Mouse (Mus musculus): ENCODE measurements around the gene Bclaf3. TPM values are rescaled to one million over a fixed set of nuclear protein-coding genes. Genes with fewer than 3 reads are reported as not detected.

Gene Bclaf3
- polyA plus RNA-seq, 1 experiment from 2014 or later = 23.0 TPM

DNA sequence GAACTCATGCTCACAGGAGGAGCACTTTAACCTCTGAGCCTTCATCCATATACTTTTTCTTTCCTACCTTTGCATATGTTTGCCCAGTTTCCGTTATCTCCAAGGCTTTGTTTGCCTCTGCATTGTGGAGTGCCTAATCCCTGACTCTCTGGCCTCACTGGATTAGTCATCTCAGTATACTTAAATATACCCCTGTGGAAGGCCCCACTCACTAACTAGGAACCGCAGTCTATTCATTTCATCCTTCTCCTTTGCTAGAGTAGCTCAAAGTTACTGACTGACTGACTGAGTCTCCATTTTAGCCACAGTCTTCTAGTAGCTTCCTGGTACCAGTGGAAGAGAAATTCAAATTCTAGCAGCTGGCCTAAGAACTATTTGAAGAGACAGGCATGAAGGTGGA is 78.3 kb downstream of the Bclaf3 start:
- H3K9ac ChIP-seq = no peak overlapping the region
- no peak overlapping the region for H3K4me2 ChIP-seq (replicated peaks)
- no peaks in the 10 kb centered on the region for H3K9me3 ChIP-seq (ENCODE audit: control insufficient read depth, low read length)
- H3K36me3 ChIP-seq (replicated peaks; ENCODE audit: control insufficient read depth, insufficient read depth) = no peaks in the 10 kb centered on the region
- no peak overlapping the region for H3K27ac ChIP-seq
- ATAC-seq (ENCODE audit: low FRiP score) (no peak), DNase-seq (ENCODE audit: low spot score) (no peak)
- WGBS = 81% methylated on average over 2 of the region's 2 CpGs
- H3K4me3 ChIP-seq (replicated peaks; ENCODE audit: low read length) = no peak overlapping the region
- H3K4me1 ChIP-seq (replicated peaks; ENCODE audit: control insufficient read depth, insufficient read depth, low read length) = no peaks in the 10 kb centered on the region
- no peaks in the 10 kb centered on the region for H3K27me3 ChIP-seq (ENCODE audit: control insufficient read depth, insufficient read depth, low read length)

DNA sequence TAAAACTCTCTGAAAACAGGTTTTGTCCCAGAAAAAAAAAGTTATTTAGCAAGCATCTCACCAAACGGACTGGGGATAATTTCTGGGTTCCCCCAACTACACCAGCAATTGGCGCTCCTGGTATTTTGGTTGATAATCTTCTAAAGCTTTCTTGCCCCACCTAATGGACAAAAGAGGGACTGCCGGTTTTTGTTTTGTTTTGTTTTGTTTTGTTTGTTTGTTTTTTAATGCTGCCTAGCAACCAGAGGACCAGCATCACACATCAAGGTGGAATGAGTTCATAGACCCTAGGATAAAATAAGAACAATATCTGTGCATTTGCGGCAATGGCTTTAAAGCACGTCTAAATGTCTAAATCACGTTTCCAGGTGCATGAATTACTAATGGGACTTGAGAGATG is 80.4 kb downstream of the Bclaf3 start:
- no peaks in the 10 kb centered on the region for H3K9me3 ChIP-seq (ENCODE audit: control insufficient read depth, low read length)
- no peaks in the 10 kb centered on the region for H3K36me3 ChIP-seq (replicated peaks; ENCODE audit: control insufficient read depth, insufficient read depth)
- ATAC-seq (ENCODE audit: low FRiP score) (no peak), DNase-seq (ENCODE audit: low spot score) (peak; percentile 52)
- no peak overlapping the region for H3K4me2 ChIP-seq (replicated peaks)
- H3K9ac ChIP-seq = no peak overlapping the region
- H3K4me1 ChIP-seq (replicated peaks; ENCODE audit: control insufficient read depth, insufficient read depth, low read length) = no peaks in the 10 kb centered on the region
- no peak overlapping the region for H3K27ac ChIP-seq
- H3K27me3 ChIP-seq (ENCODE audit: control insufficient read depth, insufficient read depth, low read length) = no peaks in the 10 kb centered on the region
- 45% methylated on average over 6 of the region's 6 CpGs for WGBS
- no peak overlapping the region for H3K4me3 ChIP-seq (replicated peaks; ENCODE audit: low read length)

DNA sequence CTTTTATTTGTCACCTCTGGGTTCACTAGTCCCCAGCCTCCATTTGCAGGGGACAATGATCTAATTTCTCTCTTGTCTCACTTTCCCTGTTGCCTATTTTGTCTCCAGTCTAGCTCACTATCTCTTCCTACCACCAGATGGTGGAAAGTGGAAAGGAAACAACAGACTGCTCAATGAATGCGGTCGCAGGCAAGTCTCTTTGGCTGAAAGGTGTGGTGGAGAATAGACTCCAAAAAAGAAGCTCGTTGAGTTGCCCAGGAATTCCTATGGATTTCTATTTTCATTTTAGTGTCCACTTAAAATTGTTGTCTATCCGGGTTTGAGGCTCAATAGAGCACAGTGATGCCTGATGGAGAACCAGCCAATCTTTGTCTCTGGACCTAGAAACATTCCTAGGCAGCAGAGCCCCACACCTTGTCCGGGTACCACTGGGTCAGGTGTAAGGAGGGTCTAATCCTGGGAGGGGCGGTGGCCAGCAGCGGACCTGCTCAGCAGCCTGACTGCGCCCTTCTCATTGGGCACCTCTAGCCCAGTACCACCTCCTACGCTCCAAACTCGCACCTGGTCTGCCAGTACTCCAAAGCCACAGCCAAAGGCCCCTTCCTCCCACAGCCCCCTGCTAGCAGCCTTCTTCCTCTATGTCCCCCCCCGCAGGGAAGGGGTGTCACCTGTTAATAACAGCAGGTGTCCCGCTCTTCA is 99.9 kb downstream of the Bclaf3 start:
- peak; percentile 69 for ATAC-seq (ENCODE audit: low FRiP score)
- peak overlapping the region; percentile 75; the same call in 1 of the 2 replicates for H3K27ac ChIP-seq
- peak overlapping the region; percentile 65 for H3K4me3 ChIP-seq (replicated peaks; ENCODE audit: low read length)
- H3K9me3 ChIP-seq (ENCODE audit: control insufficient read depth, low read length) = no peaks in the 10 kb centered on the region
- no peaks in the 10 kb centered on the region for H3K4me1 ChIP-seq (replicated peaks; ENCODE audit: control insufficient read depth, insufficient read depth, low read length)
- peak overlapping the region; percentile 73 for H3K9ac ChIP-seq
- H3K4me2 ChIP-seq (replicated peaks) = peak overlapping the region; percentile 64
- no peaks in the 10 kb centered on the region for H3K36me3 ChIP-seq (replicated peaks; ENCODE audit: control insufficient read depth, insufficient read depth)
- WGBS = 26% methylated on average over 11 of the region's 12 CpGs
- DNase-seq (ENCODE audit: low spot score) = peak; percentile 45
- H3K27me3 ChIP-seq (ENCODE audit: control insufficient read depth, insufficient read depth, low read length) = 0 out of 2 replicates have a peak, but pooled peaks cover 1% of the 10 kb centered on the region

DNA sequence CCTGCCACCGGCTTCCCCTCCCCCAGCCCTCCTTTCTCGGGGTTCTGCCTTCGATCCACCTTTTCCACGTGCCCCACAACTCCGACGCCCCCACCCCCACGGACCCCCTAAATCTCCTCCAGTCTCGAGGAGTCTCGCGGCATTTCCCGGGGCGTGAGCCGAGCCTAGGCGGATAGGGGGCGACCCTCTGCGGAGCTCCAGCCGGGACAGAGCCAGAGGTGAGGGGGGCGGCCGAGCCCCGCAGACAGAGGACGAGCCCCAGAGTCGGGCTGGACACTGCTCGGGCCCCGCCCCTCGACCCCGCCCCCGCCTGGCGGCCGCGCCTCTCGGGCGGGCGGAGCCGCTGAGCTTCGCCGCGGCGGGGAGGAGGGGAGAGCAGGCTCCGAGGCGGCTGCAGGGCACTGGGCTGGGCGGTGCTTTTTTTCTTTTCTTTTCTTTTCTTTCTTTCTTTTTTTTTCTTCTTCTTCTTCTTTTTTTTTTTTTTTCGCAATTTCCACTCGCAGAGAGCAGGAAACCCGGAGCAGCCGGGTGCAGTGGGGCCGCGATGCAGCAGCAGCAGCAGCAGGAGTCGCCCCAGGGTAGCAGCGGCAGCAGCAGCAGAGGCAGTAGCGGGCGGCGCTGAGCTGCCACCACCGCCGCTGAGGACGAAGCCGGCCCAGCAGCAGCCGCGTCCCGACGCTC is 100.6 kb downstream of the Bclaf3 start, which contains the start of gene Sh3kbp1:
TSS of gene Sh3kbp1 (plus strand) at position 366 of the 681 bp plus-strand sequence.
- no peaks in the 10 kb centered on the region for H3K4me1 ChIP-seq (replicated peaks; ENCODE audit: control insufficient read depth, insufficient read depth, low read length)
- H3K4me2 ChIP-seq (replicated peaks) = peak within 1 kb of the TSS; percentile 64
- peak within 1 kb of the TSS; percentile 65 for H3K4me3 ChIP-seq (replicated peaks; ENCODE audit: low read length)
- H3K27me3 ChIP-seq (ENCODE audit: control insufficient read depth, insufficient read depth, low read length) = no peaks in the 10 kb centered on the region
- peak; percentile 86 for ATAC-seq (ENCODE audit: low FRiP score)
- 18% methylated on average over 42 of the region's 60 CpGs for WGBS
- no peaks in the 10 kb centered on the region for H3K9me3 ChIP-seq (ENCODE audit: control insufficient read depth, low read length)
- peak; percentile 38 for DNase-seq (ENCODE audit: low spot score)
- peak within 1 kb of the TSS; percentile 73 for H3K9ac ChIP-seq
- peak within 1 kb of the TSS; percentile 75 for H3K27ac ChIP-seq
- no peaks in the 10 kb centered on the region for H3K36me3 ChIP-seq (replicated peaks; ENCODE audit: control insufficient read depth, insufficient read depth)

DNA sequence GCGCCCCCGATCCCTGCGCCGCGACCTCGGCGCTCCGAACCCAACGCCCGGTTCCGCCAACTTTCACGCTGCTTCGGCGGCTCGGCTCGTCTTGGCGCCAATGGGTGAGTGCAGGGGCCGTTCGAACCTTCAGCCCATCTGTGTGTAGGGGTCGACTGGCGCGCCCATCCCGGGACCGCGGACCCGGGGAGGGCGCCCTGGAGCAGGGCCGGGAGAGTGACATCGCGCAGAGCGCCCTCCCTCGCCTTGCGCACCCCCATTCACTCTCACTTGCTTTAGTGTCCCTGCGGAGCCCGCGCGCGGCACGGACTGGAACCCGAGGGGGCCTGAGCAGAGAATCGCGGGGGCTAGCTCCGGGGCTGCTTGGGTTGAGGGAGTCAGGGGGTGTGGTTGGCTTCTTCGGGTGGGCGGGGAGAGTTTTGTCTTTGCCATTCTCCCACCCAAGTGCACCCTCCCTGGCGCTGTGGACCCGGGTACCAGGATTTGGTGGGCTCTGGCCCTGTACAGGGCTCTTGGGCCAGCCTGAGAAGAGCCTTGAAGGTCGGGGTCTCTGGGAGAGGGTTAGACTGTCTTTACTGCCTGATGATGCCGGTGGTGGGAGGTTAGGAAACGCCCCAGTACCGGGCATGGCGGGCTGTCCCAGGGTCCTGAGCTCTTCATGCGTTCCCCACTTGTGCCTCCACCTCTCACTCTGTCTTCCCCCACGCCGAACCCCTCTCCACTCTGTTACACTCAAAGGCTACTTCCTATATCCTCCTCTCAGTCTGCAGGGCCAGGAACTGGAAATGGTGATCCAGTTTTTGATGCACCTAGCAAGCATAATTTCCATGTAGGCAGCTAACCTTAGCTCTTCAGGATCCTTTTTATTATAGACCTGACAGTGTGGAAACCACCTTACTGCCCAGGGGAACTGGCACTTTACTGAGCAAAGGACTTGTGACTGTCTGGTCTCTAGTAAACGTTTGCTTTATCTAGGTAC is 101.4 kb downstream of the Bclaf3 start:
- Histone ChIP-seq H3K9me3 (ENCODE audit: control insufficient read depth, low read length) (no peaks in the 10 kb centered on the region), H3K4me2 (replicated peaks) (peak overlapping the region; percentile 64), H3K36me3 (replicated peaks; ENCODE audit: control insufficient read depth, insufficient read depth) (no peaks in the 10 kb centered on the region), H3K27me3 (ENCODE audit: control insufficient read depth, insufficient read depth, low read length) (no peaks in the 10 kb centered on the region), H3K27ac (peak overlapping the region; percentile 75), H3K9ac (peak overlapping the region; percentile 73), H3K4me1 (replicated peaks; ENCODE audit: control insufficient read depth, insufficient read depth, low read length) (no peaks in the 10 kb centered on the region), H3K4me3 (replicated peaks; ENCODE audit: low read length) (peak overlapping the region; percentile 65)
- ATAC-seq (ENCODE audit: low FRiP score) (peak; percentile 64), DNase-seq (ENCODE audit: low spot score) (peak; percentile 26)
- 25% methylated on average over 37 of the region's 56 CpGs for WGBS

DNA sequence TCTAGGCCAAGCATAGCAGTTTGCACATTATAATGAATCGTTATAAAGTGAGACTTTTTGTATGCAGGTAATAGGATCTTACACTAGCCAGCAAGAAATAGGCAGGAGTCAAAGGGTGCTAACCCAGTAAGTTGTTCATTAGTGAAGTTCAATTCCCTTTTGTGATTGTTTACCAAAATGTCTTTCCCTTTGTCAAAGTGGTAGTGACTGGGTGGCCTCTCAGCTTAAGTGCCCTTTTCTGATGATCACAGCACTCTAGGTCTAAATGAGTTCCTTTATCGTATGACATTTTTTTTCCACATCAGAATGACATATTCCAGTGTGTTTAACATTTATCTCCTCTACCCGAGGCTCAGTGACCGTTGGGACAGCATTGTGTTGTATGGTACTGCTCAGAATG is 102.1 kb downstream of the Bclaf3 start:
- H3K9me3 ChIP-seq (ENCODE audit: control insufficient read depth, low read length) = no peaks in the 10 kb centered on the region
- peak overlapping the region; percentile 73 for H3K9ac ChIP-seq
- H3K27ac ChIP-seq = no peak overlapping the region
- ATAC-seq (ENCODE audit: low FRiP score) (no peak), DNase-seq (ENCODE audit: low spot score) (no peak)
- H3K4me3 ChIP-seq (replicated peaks; ENCODE audit: low read length) = peak overlapping the region; percentile 65
- H3K27me3 ChIP-seq (ENCODE audit: control insufficient read depth, insufficient read depth, low read length) = no peaks in the 10 kb centered on the region
- no peaks in the 10 kb centered on the region for H3K4me1 ChIP-seq (replicated peaks; ENCODE audit: control insufficient read depth, insufficient read depth, low read length)
- H3K36me3 ChIP-seq (replicated peaks; ENCODE audit: control insufficient read depth, insufficient read depth) = no peaks in the 10 kb centered on the region
- H3K4me2 ChIP-seq (replicated peaks) = peak overlapping the region; percentile 64
- 38% methylated on average over 4 of the region's 4 CpGs for WGBS

DNA sequence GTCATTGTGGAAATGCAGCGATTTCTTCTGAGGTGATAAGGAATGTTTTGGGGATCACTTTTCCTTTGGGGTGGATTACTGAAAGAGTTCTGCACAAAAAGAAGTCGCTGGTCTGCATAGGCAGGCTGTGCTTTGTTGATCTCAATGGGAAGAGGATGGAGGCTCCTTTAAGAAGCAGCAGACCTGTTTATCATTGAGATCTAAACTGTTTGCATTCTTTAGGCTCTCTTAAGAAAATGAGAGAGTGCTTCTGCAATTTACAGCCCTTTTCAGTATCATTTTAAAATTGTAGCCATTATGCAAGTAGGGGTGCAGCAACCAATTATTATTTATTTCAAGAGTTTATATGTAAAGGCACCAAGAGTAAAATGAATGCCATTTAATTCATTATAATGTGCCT is 102.7 kb downstream of the Bclaf3 start:
- H3K27me3 ChIP-seq (ENCODE audit: control insufficient read depth, insufficient read depth, low read length) = no peaks in the 10 kb centered on the region
- peak overlapping the region; percentile 64 for H3K4me2 ChIP-seq (replicated peaks)
- H3K4me1 ChIP-seq (replicated peaks; ENCODE audit: control insufficient read depth, insufficient read depth, low read length) = no peaks in the 10 kb centered on the region
- H3K36me3 ChIP-seq (replicated peaks; ENCODE audit: control insufficient read depth, insufficient read depth) = no peaks in the 10 kb centered on the region
- H3K9ac ChIP-seq = peak overlapping the region; percentile 73
- no peaks in the 10 kb centered on the region for H3K9me3 ChIP-seq (ENCODE audit: control insufficient read depth, low read length)
- ATAC-seq (ENCODE audit: low FRiP score) = no peak
- DNase-seq (ENCODE audit: low spot score) = no peak
- WGBS = 23% methylated on average over 2 of the region's 2 CpGs
- H3K4me3 ChIP-seq (replicated peaks; ENCODE audit: low read length) = peak overlapping the region; percentile 65
- no peak overlapping the region for H3K27ac ChIP-seq

DNA sequence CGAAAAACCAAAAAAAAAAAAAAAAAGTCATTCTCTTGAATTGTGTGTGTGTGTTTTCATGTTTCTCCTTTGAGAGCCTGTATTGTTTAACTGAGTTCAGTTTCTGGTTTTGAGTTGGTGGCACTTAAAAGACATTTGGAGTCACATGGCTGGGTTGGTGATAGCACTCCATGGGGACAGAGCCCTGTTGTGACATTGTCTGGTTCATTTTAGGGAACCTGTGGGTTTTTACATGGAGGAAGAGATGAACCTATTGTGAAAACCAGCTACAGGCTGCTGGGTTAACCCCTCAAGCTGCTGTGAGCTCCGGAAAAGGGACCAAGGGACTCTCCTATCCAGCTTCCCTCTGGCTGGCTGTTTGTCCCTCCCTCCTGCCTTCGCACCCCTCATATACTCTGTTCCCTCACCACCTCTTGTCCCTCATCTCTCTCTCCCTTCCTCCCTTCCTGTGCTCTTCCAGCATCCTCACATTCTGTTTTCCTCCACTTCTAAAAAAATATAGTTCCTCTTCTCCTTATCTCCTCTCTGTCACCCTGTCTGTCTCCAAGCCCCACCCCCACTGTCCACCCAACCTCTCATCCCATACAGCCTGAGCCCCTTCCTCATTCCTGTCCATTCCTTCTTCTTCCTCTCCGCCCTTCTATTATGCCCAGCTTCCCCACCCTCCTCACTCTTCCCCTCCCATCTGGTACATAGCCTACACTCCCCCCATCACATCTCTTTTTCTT is 112.2 kb downstream of the Bclaf3 start:
- H3K4me3 ChIP-seq (replicated peaks; ENCODE audit: low read length) = no peak overlapping the region
- no peak for DNase-seq (ENCODE audit: low spot score)
- no peak overlapping the region for H3K27ac ChIP-seq
- WGBS = 88% methylated on average over 3 of the region's 4 CpGs
- no peak overlapping the region for H3K9ac ChIP-seq
- no peak overlapping the region for H3K4me2 ChIP-seq (replicated peaks)
- no peaks in the 10 kb centered on the region for H3K36me3 ChIP-seq (replicated peaks; ENCODE audit: control insufficient read depth, insufficient read depth)
- H3K9me3 ChIP-seq (ENCODE audit: control insufficient read depth, low read length) = no peaks in the 10 kb centered on the region
- ATAC-seq (ENCODE audit: low FRiP score) = no peak
- no peaks in the 10 kb centered on the region for H3K4me1 ChIP-seq (replicated peaks; ENCODE audit: control insufficient read depth, insufficient read depth, low read length)
- no peaks in the 10 kb centered on the region for H3K27me3 ChIP-seq (ENCODE audit: control insufficient read depth, insufficient read depth, low read length)
